Mouse (Mus musculus) embryo, embryonic 10 days (tissue): Measurements from ENCODE around the gene Mknk1.

ENCODE experiments used
- DNase-seq: peaks from one replicate; pipeline ENCODE4 v3.0.0-alpha.2; 2015; ENCODE audit warnings: low spot score

Mknk1 gene

DNA sequence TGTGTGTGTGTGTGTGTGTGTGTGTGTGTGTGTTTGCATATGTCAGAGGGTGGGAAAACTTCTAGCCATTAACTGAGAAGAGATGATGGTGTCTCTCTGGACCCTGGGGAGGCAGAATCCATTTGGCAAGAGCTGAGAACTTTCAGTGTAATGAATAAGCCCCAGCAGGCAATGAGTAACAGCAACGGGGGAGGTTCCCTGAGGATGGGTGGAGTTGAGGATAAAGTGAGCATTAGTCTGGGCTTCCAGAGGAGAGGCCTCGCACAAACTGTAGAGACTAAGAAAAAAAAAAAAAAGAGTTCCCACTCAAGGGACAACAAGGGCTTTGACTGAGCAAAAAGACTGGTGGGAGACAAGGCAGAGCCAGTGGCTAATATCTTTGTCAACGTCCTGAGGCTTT is 55.3 kb downstream of the Mknk1 start:
- no peak for DNase-seq

DNA sequence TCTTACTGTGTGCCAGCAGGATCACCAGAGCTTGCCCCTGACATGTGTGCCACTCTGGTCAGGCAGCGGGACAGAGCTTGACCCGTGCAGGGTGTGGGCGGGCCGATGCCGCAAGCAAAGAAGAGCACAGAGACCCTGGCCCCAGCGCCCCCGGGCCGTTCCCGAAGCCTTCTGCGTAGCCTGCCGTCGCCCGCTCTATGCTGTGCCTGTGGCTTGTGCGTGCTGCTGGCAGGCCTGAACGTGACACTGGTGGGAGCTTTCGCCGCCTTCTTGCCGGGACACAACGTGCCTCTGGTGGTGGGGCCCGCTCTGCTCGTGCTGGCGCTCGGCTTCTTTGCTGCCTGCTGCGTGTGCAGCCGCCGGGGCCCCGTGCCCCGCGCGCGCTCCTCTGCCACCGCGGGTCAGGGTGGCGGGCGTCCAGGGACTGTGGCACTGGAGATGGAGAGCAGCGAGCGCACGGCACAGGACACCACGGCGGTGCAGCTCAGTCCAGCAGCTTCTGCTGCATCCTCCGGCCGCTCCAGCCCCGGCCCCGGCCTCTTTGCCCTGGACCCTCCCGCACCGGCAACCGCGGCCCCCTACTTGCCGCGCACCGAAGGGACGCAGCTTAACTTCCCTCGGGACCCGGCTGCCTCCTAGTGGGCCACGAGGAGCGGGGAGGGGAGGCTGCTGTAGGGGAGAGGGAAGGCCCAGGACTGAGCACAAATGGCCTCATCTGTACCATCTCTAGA is 59.1 kb downstream of the Mknk1 start:
- peak; percentile 75 for DNase-seq

DNA sequence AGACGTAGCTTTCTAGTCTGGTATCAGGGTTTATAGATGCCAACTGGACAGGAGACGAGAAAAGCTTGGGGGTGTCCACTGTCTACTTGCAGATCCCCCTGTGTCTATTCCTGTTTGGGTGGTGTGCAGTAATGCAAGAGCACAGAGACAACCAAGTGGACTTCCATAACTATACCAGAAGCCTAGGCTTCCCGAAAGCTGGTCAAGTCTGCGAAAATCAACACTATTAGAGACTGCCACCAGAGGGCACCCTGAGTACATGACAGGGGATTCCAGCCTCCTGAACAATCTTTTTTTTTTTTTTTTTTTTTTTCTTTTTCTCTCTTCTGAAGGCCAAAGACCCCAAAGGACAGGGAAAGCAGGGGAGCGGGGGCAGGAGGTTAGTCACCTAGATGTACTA is 63.8 kb downstream of the Mknk1 start:
- peak; percentile 89 for DNase-seq

DNA sequence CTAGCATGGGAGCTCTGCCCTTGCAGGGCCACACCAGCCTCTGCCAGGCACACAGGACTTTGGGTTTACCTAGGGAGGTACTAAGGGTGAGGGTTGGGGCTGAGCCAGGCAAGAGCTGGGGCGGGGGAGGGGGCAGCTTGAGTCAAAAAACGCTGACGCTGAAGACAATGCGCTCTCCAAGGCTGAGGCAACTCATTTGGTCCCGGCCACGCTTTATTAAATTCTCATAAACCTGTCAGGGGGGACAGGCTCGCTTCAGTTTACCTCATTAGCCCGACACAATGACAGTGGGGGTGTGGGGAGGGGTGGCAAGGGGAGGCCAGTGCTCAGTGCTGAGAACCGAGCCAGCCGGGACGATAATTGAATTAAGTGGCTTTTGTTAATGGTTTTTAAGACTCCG is 65.4 kb downstream of the Mknk1 start:
- peak; percentile 58 for DNase-seq

DNA sequence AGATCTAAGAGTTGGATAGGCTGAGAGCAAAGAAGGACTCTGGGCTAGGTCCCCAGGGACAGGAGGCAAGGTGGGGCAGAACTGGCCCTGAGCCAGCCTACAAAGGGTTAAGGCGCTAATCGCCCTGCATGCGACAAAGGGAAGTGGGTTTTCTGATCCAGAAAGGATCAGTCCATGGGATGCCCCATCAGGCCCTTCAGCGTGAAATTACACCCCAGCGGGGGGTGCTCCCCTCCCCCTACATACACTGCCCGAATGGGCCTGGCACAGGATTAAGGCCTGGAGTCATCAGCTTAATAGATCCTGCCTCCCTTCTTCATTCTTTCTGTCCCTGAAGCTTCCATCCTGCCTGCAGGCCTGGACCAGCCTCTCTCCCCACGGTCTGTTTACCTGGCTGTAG is 66.7 kb downstream of the Mknk1 start:
- peak; percentile 50 for DNase-seq

DNA sequence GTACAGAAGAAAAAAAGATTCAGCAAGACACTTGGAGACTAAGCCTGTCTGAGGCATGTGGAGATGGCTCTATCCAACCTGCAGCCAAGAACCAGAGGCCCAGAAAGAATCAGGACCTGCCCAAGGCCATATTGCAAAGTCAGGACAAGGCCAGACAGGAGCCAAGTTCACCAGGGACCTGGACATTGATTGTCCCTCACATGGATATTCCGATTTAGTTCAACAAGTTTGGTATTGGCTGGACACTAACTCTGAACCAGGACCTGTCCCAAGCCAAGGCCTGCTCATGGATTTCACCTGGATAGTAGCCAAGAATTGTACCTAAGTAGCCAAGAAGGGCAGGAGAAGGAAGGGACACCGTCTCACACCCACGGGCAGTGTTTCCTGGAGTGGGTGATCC is 67.8 kb downstream of the Mknk1 start:
- no peak for DNase-seq

DNA sequence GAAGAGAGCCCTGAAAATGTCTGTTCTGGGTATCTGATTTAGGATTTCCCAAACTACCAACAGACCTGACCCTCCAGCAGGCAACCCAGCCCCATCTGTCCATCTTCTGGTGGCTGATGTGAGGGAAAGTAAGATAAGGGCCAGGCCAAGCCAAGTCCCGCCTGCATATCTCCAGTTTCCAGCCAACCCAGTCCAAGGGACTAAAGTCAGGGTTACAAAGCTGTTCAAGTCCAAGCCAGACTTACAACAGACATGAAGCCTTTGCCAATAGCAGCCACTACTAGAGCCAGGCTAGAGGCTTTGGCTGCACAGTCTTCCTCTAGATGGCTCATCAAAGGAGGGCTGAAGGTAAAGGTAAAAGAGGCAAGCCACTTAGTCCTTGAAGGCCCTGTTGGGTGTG is 69.0 kb downstream of the Mknk1 start:
- DNase-seq: no peak

DNA sequence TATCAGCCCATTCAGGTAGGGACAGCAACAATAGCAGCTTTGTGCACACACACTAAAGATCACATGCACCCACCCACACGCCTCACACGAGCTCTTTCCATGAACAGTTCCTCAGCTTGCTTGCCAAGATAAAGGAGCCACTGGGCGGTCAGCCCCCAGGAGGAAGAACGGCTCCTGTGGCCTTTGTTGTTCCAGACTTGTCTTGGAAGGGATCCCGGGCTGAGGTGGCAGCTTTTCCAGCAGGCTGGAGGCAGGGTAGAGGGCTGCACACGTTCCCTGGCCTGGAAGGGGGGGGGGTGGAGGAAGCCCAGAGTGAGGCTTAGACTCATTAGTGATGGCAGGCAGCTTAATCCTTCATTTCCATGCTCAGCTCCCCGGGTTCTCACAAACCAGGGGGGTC is 69.6 kb downstream of the Mknk1 start:
- no peak for DNase-seq

DNA sequence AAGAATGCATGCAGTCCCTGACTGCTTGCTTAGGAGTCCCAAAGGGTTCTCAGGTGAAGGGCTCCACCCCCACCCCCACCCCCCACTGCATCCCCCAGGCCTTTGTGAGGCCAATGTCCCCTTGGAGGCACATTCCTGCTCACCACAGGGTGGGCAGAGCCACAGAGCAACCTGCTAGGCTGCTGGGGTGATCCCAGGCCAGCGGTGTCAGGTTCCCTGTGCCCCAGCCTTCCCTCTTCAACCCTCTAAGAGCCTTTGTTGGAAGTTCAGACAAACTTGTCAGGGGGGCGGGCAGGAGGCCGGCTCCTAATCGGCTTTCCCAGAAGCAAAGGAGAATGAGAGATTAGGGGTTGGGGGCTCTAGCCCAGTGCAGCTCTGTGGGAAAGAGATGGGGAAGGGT is 72.6 kb downstream of the Mknk1 start:
- peak; percentile 64 for DNase-seq

DNA sequence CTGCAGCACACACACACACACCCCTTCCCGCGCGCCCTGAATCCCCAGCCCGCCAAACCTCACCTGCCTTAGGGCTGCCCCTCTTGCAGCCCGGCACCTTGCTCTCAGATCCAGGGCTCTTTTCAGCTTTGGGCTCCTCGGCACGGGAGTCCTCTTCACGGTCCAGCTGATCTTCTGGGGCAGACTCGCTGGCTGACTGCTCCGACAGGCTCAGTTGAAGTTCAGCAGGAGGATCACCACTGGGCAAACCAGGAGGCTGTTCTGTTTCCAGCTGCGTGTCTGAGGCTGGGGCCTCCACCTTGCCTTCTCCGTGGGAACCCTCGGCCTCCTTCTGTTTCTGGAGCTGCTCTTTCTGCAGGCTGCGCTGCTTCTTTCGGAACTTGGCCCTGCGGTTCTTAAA is 80.9 kb downstream of the Mknk1 start:
- DNase-seq: no peak

DNA sequence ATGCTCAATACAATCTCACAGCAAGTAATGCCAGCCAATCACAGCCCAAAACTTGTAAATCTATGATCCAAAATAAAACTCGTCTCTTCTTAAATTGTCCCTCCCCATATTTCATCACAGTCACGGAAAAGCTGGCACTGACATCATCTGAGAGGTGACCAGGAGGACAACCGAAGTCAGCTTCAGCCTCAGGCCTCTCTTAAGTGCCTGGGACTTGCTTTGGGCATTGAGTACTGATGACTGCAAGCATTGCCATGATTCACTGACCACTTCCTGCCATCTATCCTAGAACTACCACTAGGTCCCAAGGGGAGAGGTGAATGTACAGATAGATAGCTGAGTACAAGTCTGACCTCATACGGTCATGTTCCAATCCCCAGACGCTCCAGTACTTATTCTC is 83.7 kb downstream of the Mknk1 start:
- DNase-seq: no peak

DNA sequence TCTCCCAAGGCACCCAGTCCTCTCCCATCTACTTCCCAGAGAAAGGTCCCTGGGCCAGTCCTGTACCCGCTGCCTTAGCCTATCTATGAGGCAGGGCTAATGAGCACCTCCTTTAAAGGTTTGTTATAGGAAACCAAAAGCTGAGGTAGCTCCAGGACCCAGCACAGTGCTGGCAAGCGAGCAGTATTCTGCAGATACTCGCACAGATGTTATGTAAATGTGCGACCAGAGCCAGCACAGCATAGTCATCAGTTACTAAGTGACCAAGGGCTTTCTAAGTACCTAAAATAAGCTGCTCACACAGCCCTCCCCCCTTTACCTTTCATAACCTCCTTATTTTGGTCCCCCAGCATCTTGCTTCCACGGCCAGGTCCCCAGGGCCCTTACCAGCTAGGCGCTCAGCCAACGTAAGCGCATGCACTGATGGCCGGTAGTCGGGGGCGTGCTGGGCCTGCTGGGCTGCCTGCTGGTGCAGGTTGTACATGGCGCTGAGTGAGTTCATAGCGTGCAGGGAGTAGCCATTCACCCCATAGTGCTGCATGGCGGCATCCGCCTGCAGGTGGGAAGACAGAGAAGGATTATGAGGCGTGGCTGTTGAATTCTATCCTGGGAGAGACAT is 84.4 kb downstream of the Mknk1 start:
- no peak for DNase-seq

DNA sequence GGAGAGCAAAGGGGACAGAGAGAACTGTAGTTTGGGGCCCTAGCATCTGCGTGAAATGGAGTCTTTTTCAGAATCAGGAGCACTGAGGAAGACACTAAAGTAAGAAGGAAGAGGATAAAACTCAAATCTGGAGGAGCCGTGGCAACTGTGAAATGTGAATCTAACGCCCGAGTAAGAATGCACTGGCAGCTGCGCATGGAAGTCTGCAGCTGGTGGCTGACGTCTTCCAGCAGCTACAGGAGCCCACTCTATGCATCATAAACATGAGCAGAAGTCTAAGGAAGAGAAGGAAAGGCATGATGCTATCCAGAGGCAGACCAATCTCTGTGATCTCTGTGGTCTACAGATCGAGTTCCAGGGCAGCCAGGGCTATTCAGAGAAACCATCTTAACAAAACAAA is 88.6 kb downstream of the Mknk1 start:
- no peak for DNase-seq
